Mouse (Mus musculus) adrenal gland, postnatal 10 days (tissue): Measurements from ENCODE around the gene Grxcr1. TPM values are rescaled to one million over a fixed set of nuclear protein-coding genes. Genes with fewer than 3 reads are reported as not detected.

Source experiments
- DNase-seq: peaks from one replicate; pipeline ENCODE4 v3.0.0; 2021; ENCODE audit warnings: mixed read lengths
- total RNA-seq, 2 experiments: library from RNA; stranded (reverse); gene quantifications; 2 replicates each; pipeline ENCODE4 v1.2.3; 2021

Grxcr1 gene
- total RNA-seq, 2 experiments from 2014 or later: not detected

- no peak for DNase-seq
Observed at GRCm38 (mm10) chr5:68093085-68093484, 61.5 kb downstream of the Grxcr1 start.

- DNase-seq: no peak
Observed at GRCm38 (mm10) chr5:68097665-68098624, 66.3 kb downstream of the Grxcr1 start.

DNA sequence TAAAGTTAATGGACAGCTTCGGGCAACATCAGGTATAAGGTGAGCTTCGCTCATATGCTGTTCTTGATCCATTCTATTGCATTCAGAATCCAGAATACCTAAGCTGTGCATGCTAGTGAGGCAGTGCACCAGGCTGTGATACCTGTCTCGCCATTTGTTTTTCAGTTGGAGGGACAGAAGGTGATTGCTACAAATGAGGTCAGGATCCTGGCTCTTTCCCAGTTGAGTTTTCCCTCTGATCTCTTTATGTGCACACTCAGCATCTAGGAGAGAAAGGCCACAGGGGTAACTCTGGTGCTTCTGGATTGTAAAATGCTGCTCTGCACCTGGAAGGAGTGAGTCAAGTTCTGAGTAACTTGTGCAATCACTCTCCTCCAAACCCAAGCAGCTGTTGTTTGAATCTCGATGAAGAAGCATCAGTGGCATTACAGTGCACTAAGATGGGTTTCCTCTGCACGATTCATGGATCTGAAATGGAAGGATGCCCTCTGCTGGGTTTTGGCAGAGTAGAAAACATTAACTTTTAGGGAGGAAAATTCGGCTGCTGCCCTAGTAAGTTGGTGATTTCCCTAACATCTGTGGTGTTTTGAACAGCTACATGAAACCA lies 80.9 kb downstream of the Grxcr1 start:
- no peak for DNase-seq

DNA sequence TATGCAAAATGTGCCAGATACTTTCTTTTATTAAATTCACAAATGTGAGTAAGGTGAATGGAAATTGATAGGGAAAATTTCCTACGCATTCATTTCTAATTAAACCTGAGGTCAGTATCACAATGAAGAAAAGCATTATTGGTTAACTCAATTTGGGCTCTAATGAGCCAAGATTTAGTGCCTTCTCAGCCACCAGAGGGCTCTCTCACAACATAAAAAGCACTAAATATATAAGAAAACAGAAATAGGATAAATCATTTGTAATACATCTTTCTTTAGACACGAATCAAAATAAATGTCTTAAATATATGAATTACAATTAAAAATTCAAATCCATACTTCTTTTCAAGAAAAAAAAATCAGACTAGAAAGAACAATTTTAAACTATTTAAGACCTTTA lies 89.2 kb downstream of the Grxcr1 start:
- no peak for DNase-seq

DNA sequence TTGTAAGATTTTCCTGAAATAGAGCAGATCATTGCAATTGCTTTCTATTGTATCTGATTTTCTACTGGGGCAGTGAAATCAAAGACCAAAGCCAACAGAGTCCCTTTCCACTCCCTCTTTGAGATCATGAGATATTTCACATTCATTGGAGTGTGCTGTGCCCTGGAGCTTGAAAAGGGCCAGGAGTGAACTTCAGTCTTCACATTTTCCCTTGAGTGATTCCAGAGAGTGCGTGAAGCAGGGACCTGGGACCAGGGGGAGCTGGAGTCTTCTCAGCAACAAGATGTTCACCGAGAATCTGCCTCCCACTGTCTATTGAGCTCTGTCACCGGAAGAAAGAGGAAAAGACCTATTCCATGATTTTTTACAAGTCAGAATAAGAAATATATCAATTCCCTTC lies 91.2 kb downstream of the Grxcr1 start:
- no peak for DNase-seq

DNA sequence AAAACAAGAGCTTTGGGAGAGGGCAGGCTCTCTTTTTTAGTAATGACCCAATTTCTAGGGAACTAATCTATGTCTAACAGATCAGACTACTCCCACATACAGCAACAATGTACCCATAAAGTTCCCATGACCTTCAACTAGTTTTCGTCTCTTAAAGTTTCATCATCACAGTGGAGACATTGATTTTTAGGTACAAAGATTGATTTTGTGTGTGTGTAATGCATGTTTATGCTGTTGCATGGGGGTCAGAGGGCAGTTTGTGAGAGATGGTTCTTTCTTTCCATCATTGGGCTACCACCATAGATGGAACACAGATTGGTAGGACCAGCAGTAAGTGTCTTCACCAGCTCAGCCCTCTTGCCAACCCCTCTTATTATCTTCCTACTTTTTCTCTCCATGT lies 93.8 kb downstream of the Grxcr1 start:
- no peak for DNase-seq

DNA sequence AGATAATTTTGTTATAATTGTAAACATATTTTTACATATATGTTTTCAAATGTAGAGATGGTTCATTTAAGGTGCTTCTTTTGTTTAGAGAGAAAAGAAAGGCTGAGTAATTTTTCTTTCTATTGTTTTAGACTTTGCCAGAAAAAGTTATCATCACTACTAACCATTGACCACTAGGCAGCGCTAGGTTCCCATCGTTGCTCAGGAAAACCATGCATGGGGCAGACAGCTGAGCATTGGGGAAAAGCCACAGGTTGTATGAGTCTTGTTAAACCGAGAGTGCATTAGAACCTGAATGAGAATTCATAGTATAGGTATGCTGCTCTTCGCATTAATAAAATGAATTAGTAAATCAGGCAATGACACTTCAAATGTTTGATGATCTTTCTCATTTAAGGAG lies 96.8 kb downstream of the Grxcr1 start:
- peak; percentile 20 for DNase-seq

DNA sequence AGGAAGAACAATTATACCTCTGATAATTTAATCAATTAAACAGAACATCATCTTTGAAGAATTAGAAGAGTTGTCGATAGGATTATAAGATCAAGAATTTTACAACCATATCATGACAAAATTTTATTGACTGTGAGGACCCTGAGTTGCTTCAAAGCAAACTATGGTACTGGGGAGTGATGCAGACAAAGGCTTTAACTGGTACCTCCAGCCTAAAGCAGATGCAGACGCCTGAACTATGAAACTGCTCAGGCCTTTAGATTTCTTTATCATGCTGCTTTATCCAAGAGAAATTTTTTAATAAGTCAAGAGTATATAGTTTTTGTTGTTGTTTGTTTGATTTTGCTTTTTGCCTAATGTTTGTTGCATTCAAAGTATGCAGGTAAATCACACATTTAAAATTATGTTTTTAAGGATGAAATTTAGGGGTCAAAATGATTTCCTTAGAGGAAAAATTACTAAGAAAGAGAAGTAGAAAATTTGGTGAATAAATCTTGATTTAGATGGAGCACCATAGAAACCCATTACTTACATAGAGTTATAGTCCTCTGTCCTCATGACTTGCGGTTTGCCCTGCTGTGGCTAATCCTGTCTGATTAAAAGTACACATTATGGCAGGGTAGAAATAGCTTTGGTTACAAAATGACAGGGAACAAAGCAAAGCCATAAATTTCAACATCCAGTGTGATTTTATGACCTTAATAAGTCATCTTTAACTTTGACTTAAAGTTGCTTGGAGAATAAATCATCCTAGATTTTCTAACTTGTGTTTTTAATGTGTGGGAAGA lies 97.4 kb downstream of the Grxcr1 start:
- no peak for DNase-seq

DNA sequence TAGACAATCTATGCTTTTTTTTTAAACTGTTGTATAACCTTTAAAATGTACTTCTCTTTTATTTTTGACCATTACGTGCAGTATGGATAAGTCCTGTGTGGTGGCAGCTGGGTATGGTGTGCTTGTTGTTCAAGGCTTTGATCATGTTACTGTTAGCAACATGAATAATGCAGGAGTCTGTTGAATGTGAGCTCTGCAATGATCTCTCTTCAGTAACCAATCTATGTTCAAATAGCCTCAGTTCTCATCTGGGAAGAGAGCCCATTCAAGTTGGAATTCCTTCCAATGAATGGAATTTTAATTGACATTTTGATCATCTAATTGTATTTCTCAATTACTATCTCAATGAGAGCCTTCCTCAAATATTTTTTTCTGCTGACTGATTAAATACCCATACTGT lies 115.2 kb downstream of the Grxcr1 start:
- no peak for DNase-seq

- DNase-seq: no peak
Observed at GRCm38 (mm10) chr5:68149946-68150345, 118.3 kb downstream of the Grxcr1 start.

- DNase-seq: no peak
Observed at GRCm38 (mm10) chr5:68150347-68151043, 118.9 kb downstream of the Grxcr1 start.

DNA sequence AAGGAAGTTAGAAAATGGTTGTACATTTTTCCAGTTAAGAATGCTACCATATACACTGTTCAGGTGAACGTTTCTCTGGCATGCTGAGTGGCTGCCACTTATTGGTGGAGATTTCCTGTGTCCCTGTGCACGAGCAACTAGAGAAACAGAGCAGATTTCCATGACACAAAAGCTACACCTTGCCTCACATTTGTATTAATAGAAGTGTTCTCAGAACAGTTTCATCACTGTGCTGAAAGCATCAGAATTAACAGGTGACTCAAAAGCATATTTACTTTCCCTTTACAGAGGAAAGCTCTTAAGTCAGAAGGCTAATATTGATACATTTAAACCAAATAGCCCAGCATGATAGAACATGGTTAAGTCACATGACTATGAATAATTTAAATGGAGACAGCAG lies 130.9 kb downstream of the Grxcr1 start:
- no peak for DNase-seq

DNA sequence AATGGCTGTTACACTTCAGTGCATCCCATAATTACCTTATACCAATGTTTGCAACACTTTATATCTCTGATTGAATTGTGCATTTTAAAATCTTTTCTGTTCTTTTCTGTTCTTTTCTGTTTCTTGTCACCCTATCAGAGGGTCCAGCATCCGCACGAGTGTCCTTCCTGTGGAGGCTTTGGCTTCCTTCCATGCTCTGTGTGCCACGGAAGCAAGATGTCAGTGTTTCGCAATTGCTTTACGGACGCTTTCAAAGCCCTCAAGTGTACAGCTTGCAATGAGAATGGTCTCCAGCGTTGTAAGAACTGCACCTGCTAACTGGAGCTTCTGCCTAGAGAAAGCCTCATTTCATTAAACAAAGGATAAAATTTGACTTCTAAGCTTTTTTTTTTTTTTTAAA lies 134.3 kb downstream of the Grxcr1 start:
- no peak for DNase-seq

Other genes with a start within 250 kb of the Grxcr1 start
- 10 to 100 TPM; 17.5 to 26.6 TPM for gene Atp8a1, start 184.4 kb upstream of the Grxcr1 start, total RNA-seq
- gene Gm5108, start 90.2 kb upstream of the Grxcr1 start, total RNA-seq: not detected
- gene Gm21905, start 85.4 kb upstream of the Grxcr1 start, total RNA-seq: not detected